Mouse (Mus musculus): ENCODE measurements around the gene Zim1. TPM values are rescaled to one million over a fixed set of nuclear protein-coding genes. Genes with fewer than 3 reads are reported as not detected.

Gene Zim1
- polyA plus RNA-seq, 1 experiment: 5.2 TPM

GRCm38 (mm10) chr7:6638076-6638475 lies 58.2 kb downstream of the Zim1 start:
- H3K4me3 ChIP-seq (ENCODE audit: low read depth, low read length): no peak overlapping the region
- H3K27ac ChIP-seq (ENCODE audit: insufficient read depth, low read length): no peak overlapping the region
- no peaks in the 10 kb centered on the region for H3K4me1 ChIP-seq (ENCODE audit: control insufficient read depth, insufficient read depth, low read length)
- H3K9me3 ChIP-seq (replicated peaks; ENCODE audit: control insufficient read depth, insufficient read depth, low read length, poor library complexity, severe bottlenecking): no peaks in the 10 kb centered on the region
- TF ChIP-seq CTCF (IDR thresholded peaks at IDR 0.05; ENCODE audit: low read depth, low read length): no peak
- TF ChIP-seq POLR2A (IDR thresholded peaks at IDR 0.05; ENCODE audit: insufficient read depth, low read length): no peak
- no peak for TF ChIP-seq EP300 (IDR thresholded peaks at IDR 0.05; ENCODE audit: insufficient read depth, low read depth, low read length)
- H3K9ac ChIP-seq (ENCODE audit: low read depth, poor library complexity, severe bottlenecking): no peak overlapping the region
- no peaks in the 10 kb centered on the region for H3K36me3 ChIP-seq (ENCODE audit: control insufficient read depth, insufficient read depth, low read length, poor library complexity, severe bottlenecking)
- H3K27me3 ChIP-seq (ENCODE audit: control insufficient read depth, insufficient read depth, low read length, poor library complexity, severe bottlenecking): no peaks in the 10 kb centered on the region

- no peak overlapping the region for H3K9ac ChIP-seq (ENCODE audit: low read depth, poor library complexity, severe bottlenecking)
- no peaks in the 10 kb centered on the region for H3K27me3 ChIP-seq (ENCODE audit: control insufficient read depth, insufficient read depth, low read length, poor library complexity, severe bottlenecking)
- no peak overlapping the region for H3K27ac ChIP-seq (ENCODE audit: insufficient read depth, low read length)
- H3K9me3 ChIP-seq (replicated peaks; ENCODE audit: control insufficient read depth, insufficient read depth, low read length, poor library complexity, severe bottlenecking): no peaks in the 10 kb centered on the region
- H3K4me3 ChIP-seq (ENCODE audit: low read depth, low read length): no peak overlapping the region
- H3K36me3 ChIP-seq (ENCODE audit: control insufficient read depth, insufficient read depth, low read length, poor library complexity, severe bottlenecking): no peaks in the 10 kb centered on the region
- H3K4me1 ChIP-seq (ENCODE audit: control insufficient read depth, insufficient read depth, low read length): no peaks in the 10 kb centered on the region
- no peak for TF ChIP-seq CTCF (IDR thresholded peaks at IDR 0.05; ENCODE audit: low read depth, low read length)
Observed at GRCm38 (mm10) chr7:6636741-6637140, 59.5 kb downstream of the Zim1 start.

DNA sequence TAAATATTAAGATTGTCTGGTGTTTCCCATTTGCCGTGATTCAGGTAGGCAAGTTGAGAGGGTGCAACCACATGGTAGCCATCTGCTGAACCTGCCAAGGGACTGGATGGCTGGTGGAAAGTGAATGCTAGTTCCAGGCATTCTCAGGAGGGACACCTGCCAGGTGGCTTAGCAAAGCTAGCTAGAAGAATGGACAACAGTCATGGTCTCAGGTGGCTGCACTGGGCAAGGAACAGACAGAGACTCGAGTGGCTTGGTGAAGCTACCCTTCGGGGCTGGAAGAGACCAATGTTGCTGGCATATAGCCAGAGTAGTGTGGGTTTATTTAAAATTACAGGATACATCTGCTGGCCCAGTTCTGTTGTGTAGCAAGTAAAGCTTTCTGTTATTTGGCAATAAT lies 60.4 kb downstream of the Zim1 start:
- no peak overlapping the region for H3K27ac ChIP-seq (ENCODE audit: insufficient read depth, low read length)
- no peak for TF ChIP-seq CTCF (IDR thresholded peaks at IDR 0.05; ENCODE audit: low read depth, low read length)
- no peak for TF ChIP-seq POLR2A (IDR thresholded peaks at IDR 0.05; ENCODE audit: insufficient read depth, low read length)
- no peaks in the 10 kb centered on the region for H3K9me3 ChIP-seq (replicated peaks; ENCODE audit: control insufficient read depth, insufficient read depth, low read length, poor library complexity, severe bottlenecking)

More for the DNA sequence above, 60.4 kb downstream of the Zim1 start:
- Histone ChIP-seq H3K36me3 (ENCODE audit: control insufficient read depth, insufficient read depth, low read length, poor library complexity, severe bottlenecking) (no peaks in the 10 kb centered on the region), H3K4me3 (ENCODE audit: low read depth, low read length) (no peak overlapping the region), H3K27me3 (ENCODE audit: control insufficient read depth, insufficient read depth, low read length, poor library complexity, severe bottlenecking) (no peaks in the 10 kb centered on the region), H3K9ac (ENCODE audit: low read depth, poor library complexity, severe bottlenecking) (no peak overlapping the region), H3K4me1 (ENCODE audit: control insufficient read depth, insufficient read depth, low read length) (no peaks in the 10 kb centered on the region)

Other genes with a start within 250 kb of the Zim1 start
- not detected in 2 replicates for gene Olfr1336, start 240.3 kb downstream of the Zim1 start, polyA plus RNA-seq (2011; ENCODE audit: insufficient read depth, insufficient read length, low read depth, missing spikeins)
- not detected in 2 replicates for gene Olfr1346, start 229.3 kb downstream of the Zim1 start, polyA plus RNA-seq (2011; ENCODE audit: insufficient read depth, insufficient read length, low read depth, missing spikeins)
- not detected in 2 replicates for gene Olfr5, start 209.5 kb downstream of the Zim1 start, polyA plus RNA-seq (2011; ENCODE audit: insufficient read depth, insufficient read length, low read depth, missing spikeins)
- not detected in 2 replicates for gene Olfr1347, start 196.7 kb downstream of the Zim1 start, polyA plus RNA-seq (2011; ENCODE audit: insufficient read depth, insufficient read length, low read depth, missing spikeins)
- not detected in 2 replicates for gene Olfr1348, start 187.7 kb downstream of the Zim1 start, polyA plus RNA-seq (2011; ENCODE audit: insufficient read depth, insufficient read length, low read depth, missing spikeins)
- gene Olfr1349, start 173.5 kb downstream of the Zim1 start, polyA plus RNA-seq (2011; ENCODE audit: insufficient read depth, insufficient read length, low read depth, missing spikeins): 0.48 TPM in 1 of 2 replicates, not detected in the other
- not detected in 2 replicates for gene Olfr1350, start 131.6 kb downstream of the Zim1 start, polyA plus RNA-seq (2011; ENCODE audit: insufficient read depth, insufficient read length, low read depth, missing spikeins)
- 216 and 228 TPM in 2 replicates for gene Peg3, start 34.0 kb upstream of the Zim1 start, polyA plus RNA-seq (2011; ENCODE audit: insufficient read depth, insufficient read length, low read depth, missing spikeins)
- 12.8 and 14.2 TPM in 2 replicates for gene Usp29, start 34.1 kb upstream of the Zim1 start, polyA plus RNA-seq (2011; ENCODE audit: insufficient read depth, insufficient read length, low read depth, missing spikeins)

Data from ES-Bruce4 (cell line).